Mouse (Mus musculus): Measurements from ENCODE around the gene Usp7.

The Usp7 gene

DNA sequence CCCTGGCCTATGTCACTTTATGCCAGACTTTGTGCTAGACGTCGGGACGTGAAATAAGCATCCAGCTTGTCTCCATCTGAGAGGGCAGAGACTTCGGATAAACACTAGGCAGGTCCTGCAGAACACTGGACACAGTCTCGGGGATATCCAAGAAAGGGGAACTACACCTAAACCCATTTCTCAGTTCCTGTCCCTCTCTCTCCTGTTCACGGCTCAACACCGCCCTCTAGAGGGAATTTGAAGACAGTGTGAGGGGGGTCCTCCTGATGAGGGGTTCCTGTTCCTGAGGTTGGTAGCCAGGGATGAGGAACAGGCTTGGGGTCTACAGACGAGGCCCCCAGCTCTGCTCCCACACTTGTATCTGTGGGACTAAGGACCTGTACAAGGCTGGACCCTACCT is 117.9 kb downstream of the Usp7 start:
- no peak for DNase-seq (ENCODE audit: low spot score in 2 of 2)

DNA sequence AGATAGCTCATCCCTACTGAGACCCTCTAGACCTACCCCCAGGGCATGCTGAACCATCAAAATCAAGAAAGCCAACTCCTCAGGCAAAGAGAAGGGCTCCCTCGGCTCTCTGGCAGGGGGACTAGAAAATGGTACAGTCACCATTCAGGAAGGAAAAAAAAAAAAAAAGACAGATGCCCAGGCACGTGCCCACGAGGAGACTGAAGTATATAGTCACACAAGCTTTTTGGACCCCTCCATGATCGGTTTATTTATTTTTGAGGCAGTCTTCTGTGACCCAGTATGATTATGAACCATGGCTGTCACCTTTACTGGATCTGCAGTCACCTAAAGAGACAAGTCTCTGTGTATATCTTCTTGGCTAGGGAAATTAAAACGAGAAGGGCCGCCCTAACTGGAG is 118.8 kb downstream of the Usp7 start:
- no peak for DNase-seq (ENCODE audit: low spot score in 2 of 2)

DNA sequence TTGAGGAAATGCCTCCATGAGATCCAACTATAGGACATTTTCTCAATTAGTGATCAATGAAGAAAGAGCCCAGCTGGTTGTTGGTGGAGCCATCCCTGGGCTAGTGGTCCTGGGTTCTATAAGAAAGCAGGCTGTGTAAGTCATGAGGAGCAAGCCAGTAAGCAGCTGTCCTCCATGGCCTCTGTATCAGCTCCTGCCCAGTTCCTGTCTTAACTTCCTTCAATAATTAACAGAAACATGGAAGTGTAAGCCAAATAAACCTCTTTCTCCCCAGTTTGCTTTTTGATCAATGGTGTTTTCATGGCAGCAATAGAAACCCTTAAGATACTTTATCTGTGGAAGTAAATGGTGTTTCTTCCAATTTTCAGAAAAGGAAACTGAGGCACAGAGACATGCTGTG is 119.3 kb downstream of the Usp7 start:
- no peak for DNase-seq (ENCODE audit: low spot score in 2 of 2)

DNA sequence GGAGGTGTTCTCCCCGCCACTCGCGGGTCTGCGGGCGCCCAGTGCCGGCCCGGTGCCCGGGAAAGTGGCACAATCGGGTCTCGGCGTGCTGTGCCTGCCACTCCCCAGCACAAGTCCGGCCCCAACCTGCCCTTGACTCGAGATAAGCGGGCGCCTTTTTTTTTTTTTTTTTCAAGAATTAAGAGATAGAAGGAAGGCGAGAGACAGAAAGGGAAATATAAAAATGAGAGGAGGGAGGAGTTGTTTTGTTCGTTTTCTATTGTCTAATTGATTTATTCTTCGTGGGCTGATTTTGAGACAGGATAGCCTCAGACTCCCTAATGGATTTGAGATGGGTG is 119.8 kb downstream of the Usp7 start:
- DNase-seq (ENCODE audit: low spot score in 2 of 2) = no peak

DNA sequence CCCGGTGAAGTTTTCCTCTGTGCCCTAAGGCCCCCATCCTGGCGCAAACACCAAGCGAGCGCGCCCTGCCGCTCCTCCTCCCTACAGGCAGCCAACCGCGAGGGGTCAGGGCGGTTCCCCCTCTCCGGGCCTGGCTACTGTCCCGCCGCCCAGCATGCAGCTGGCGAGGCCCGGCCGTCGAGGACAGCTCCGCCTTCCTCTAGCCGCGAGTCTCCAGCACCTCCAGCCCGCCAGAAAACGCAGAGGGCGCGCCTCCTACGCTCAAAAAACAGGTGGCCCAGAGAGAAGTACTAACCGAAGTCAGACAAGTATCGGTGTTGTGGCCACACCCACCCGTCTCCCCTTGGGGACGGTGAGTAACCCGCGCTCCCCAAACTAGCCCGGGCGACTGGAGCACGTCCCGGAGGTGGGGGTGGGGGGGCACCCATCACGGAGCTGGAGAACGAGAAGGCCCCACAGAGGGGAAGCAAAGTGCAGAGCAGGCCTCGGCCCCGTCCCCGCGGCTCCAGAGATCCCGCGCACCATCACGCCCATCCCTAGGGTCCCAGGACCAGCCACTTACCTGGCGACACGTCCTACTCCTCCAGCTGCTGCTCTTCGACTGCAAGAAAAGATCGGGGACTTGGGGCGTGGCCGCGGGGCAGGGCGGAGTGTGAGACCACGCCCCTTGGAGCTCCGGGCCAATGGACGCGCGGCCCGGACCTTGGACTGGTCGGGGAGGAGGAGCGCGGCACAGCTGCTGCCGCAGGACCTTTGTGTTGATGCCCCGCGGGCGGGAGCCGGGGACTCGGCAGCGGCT is 120.4 kb downstream of the Usp7 start, which contains the start of gene Carhsp1:
Gene Carhsp1, minus strand, starts transcription at position 605 of the 799 bp plus-strand sequence.
- DNase-seq (ENCODE audit: low spot score in 2 of 2) = peak; percentile 60 to 76

DNA sequence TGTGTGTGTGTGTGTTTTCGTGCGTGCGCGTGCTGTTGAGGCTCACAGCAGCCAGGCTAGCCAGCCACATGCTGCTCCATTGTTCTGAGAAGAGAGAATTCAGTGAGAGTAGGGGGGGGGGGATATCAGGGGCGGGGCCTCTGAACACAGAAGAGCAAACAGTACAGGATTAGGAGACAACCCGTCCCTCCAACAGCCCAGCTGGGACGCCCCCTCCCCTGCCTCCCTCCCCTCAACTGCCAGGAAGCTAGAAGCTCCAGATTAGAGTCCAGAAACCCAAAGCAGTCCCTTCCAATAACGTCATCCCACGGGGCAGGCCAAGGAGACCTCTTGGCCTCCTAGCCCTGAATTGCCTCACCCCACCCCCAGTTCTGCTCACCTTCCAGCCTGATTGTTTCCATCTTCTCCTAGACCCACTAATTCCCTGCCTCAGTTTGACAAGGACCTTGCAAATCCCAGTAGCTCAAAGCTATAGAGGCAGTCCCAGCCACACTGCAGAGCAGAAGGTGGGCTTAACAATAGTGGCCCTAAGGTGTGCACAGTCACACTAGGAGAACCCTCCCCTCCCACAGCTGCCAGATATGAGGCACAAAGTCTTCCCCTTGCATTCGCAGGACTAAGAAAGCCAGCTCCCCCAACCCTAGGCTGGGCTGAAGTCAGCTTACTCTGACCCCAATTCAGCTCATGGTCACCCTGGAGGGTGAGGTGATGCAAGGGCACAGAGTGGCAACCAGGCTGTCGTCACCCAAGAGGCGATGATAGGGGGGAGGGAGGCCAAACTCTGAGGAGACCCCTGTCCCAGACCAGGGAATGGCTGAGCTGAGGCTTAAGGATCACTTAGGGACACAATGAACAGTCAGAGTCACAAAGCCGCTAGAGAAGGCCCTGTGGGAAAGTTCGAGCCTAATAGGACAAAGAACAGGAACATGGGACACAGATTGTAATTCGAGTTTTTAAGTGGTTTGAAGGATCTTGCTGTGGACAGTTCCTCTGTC is 121.8 kb downstream of the Usp7 start:
- no peak for DNase-seq (ENCODE audit: low spot score in 2 of 2)

DNA sequence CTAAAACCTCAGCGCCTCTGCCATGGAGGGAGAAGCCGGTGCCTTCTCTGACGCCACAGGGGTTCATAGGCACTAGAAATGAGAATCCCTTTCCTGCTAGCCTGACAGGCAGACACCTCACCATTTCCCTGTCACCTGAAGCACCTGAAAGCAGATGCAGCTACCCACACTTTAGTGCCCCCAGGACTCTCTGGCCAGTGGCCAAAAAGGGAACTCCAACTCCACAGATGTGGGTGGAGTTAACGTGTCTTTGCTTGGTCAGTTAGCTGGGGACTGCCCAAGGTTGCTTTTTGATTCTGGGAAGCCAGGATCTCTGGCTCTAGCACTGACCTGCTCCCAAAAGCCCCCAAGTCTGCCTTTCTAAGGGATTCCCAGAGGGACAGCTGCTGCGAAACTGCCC is 122.7 kb downstream of the Usp7 start:
- DNase-seq (ENCODE audit: low spot score in 2 of 2) = no peak

DNA sequence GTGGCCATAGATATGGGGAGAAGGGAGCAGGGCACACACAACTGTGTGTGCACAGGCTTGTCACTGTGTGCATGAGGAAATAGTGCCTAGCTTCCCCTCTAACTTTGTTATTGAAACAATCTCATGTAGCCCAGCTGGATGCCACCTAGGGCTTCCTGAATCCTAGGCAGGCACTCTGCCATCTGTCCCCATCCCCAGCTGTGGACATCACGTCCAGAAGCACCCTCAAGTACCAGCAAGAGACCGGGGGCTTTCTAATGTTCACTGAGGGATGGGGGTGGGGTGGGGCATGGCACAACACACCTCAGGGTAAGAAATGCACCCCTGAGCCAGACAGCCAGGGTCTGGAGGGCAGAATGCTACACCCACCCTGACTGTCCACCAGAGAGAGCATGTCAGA is 123.7 kb downstream of the Usp7 start:
- no peak for DNase-seq (ENCODE audit: low spot score in 2 of 2)

DNA sequence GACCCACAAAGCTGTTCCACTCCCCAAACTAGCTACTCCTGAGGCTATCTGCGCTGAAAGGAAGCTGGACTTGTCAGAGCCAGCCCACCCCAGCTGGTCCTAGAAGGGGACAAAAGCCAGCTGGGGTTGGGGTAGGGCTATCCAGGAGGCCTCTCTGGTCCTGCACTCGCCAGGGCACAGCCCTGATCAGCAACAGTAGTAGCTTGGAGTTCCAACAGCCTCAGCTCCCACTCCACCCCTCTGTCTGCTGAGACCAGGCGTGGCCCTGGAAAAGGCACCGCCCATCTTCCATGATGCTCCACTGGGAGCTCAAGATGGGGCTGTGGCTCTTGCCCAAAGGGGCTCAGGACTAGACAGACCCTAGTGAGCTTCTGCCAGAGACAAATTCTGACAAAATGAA is 124.3 kb downstream of the Usp7 start:
- no peak for DNase-seq (ENCODE audit: low spot score in 2 of 2)

DNA sequence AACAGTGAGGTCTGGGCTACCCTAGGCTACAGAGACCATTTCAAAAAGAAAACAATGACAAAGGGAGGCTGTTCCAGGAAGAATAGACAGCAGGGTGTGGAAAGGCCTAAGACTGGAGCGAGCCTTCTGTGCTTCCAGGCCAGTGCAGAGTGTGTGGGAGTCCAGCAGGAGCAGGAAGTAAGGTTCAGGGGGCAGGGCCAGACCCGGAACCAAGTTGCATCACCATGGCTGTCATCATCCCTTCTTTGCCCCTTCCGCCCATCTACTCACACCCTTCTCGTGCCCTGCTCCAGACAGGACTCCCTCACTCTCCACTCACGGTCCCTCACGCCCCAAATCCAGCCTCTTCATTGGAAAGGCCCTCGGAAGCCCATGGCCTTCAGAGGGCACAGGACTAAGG is 124.8 kb downstream of the Usp7 start:
- DNase-seq (ENCODE audit: low spot score in 2 of 2) = no peak

DNA sequence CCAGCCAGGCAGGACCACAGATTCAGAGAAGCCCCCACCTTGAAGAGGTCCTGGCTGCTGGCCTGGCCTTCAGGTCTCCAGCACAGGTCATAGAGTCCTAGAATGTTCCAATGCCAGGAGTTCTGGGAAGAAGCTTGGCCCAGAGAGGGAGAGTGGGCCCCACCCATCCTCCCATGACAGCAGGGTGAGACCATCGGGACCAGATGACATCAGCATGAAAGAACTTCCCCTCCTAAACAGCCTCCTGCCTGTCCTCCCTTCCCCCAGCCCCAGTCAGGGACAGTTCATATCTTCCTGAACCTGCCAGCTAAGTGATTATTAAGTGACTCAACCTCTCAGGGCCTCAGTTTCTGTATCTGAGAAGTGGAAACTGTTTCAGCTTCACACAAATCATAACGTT is 125.7 kb downstream of the Usp7 start:
- no peak for DNase-seq (ENCODE audit: low spot score in 2 of 2)

DNA sequence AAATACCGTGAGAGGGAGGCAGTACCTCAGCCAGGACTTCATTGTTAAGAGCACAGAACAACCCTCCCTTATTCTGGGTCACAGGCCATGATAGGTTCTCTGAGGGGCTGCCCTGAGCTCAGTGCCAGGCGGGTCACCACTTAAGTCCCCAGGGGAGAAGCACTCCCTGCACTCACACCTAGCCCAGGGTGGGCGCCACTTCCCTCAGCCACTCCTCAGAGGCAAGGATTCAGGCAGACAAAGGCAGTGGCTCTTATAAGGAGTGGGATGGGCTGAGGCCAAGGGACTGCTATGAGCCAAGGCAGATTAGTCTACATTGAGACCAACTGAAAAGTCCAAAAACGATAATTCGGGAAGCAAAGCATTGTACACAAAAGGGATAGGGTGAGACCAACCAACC is 126.7 kb downstream of the Usp7 start:
- DNase-seq (ENCODE audit: low spot score in 2 of 2) = no peak

DNA sequence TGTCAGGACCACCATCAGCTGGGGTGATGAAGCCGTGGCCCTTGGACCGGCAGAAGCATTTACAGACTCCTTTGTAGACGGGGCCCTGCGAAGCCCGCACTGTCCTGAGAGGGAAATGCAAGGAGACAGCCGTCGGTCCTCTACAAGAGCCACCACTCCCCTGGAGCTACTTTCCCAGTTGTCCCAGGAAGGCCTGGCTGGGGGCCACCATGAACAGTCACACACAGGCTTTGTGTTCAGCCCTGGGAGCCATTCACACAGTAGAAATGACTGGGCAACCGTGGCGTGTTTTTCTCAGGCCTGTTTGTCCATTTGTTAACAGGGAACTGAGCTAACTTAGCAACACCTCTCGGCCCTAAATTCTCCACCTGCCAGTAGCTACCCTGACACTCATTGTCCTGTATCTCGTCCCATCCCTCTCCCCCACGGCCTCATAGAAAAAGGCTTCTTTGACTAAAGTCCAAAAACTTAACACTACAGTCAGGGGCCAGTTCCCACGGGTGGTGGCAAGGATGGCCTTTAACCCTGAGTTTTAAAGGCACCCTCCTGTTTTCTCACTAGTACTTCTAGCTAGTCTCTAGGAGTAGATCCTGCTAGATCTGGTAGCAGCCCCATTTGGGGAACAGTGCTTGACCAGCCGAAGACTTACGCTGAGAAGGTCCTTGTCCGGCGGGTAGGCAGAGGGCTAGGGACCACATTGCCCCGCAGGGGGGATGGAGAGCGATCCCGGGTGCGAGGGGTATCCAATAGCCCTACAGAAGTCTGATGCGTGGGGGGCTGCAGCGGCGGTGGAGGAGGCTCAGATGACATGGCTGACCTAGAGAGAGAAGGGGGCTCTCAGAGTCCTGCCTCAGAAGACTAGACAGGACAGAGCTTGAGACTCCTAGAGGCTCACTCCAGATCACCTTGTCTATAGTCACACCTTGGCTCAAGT is 128.2 kb downstream of the Usp7 start:
- no peak for DNase-seq (ENCODE audit: low spot score in 2 of 2)

DNA sequence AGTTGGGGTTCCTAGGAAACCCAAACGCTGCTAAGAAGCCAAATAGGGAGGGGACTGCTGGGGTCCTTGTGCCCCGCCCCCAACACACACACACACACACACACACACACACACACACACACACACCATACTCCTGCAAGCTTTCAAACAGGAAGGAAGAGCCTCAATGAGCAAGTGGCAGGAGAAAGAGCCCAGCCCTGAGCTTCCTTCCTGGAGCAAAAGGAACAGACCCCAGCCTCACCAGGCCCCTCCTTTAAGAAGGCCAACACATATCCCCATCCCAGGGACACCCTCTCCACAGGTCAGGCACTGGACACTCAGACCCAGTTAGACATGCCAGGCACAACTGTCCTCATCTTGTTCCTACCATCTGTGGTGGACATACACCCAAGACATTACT is 129.1 kb downstream of the Usp7 start:
- DNase-seq (ENCODE audit: low spot score in 2 of 2) = no peak

DNA sequence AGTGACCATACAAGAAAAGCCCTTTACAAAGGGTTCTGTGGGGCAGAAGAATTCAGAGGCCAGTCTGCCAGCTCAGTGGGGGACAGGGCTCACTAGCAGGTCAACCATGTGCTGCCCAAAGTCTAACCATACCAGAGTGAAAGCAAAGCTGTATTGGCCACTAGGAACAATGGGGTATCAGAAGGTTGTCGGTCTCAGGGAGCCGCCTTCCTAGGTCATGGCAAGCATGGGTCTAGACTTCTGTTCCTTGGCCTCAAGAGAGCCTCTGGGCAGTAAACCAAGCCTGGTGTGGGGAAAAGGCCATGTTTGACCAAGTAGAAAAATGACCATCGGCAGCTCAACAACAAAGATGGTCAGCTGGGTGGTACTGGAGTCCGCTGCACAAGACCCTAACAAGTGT is 133.3 kb downstream of the Usp7 start:
- DNase-seq (ENCODE audit: low spot score in 2 of 2) = no peak

DNA sequence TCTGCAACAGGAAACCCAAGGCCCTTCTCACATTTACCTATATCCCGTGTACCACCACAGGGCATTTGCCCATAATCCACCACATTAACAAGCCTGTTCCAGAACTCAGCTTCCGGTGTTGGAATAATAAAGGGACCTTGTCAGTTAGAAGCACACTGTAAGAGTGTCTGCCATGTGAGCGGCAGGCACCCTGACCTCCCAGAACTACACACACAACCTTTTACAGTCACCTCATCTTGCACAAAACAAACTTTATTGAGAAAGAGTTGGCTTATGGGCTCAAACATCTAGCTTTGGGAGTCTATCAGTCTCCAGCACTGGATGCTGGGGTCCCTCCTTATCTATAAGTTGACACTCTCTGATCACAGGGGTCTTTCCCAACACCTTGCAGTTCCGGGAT is 133.8 kb downstream of the Usp7 start:
- DNase-seq (ENCODE audit: low spot score in 2 of 2) = no peak

DNA sequence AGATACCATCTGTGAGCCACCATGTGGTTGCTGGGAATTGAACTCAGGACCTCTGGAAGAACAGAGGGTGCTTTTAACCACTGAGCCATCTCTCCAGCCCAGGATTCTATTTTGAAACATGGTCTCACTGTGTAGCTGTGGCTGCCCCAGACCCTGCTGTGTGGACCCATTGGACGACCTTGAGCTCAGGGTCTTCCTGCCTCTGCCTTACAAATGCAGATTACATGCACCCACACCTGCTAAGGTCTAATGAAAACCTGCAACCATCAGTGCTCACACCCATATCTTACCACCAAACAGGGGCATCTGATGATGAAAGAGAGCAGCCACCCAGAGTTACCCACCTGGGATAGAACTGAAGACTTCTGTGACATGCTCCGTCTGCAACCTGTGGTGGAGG is 135.9 kb downstream of the Usp7 start:
- no peak for DNase-seq (ENCODE audit: low spot score in 2 of 2)

DNA sequence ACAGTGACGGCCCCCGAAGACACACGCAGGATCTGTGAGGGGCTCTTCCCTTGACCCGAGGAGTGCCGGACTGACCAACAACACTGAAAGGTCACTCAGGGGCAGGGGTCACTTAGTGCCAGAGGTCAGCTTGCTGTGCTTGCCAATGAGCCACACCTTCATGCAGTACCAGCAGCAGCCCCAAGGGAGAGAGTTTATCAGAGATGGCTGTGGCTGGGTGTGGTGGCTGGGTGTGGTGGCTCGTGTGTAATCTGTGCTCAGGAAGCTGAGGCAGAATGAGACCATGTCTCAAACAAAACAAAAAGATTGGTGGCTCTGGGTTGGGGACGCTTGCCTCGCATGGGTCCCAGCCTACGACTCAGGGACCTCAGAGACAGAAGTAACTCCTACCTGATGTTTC is 136.5 kb downstream of the Usp7 start:
- DNase-seq (ENCODE audit: low spot score in 2 of 2) = no peak

DNA sequence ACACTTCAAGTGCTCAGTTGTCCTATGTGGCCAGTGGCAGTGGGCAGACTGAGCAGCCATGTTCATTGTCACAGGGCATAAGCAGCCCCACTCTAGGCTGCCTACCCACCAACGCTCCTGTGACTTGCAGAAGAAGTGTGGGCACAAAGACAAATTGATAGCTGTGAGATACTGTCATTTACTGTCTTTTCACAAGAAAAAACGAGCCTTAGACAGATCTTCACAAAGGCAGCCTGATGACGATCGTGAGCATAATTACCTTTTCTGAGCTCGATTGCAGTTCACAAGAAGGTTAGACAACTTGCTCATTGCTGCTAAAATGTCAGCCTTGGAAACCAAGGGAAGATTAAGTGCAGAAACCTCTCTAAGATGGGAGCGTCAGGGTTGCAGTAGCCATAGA is 137.0 kb downstream of the Usp7 start:
- DNase-seq (ENCODE audit: low spot score in 2 of 2) = no peak

DNA sequence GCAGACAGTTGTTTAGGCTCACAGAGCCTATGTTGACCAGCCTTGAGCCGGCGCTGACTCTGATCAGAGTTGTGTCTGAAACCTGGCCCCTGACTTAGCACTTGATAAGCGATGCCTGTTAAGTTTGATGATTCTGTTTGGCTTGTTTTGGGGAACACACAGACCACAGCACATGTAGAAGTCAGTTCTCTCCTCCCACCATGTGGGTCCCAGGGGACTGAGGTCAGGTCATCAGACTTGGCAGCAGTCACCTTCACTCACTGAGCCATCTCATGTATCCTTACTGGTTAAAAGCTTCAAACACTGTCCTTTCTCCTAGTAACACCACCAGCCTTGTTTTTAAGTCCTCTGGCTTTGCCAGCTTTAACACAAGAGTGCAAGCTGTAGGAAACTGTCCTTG is 142.1 kb downstream of the Usp7 start:
- DNase-seq (ENCODE audit: low spot score in 2 of 2) = no peak

DNA sequence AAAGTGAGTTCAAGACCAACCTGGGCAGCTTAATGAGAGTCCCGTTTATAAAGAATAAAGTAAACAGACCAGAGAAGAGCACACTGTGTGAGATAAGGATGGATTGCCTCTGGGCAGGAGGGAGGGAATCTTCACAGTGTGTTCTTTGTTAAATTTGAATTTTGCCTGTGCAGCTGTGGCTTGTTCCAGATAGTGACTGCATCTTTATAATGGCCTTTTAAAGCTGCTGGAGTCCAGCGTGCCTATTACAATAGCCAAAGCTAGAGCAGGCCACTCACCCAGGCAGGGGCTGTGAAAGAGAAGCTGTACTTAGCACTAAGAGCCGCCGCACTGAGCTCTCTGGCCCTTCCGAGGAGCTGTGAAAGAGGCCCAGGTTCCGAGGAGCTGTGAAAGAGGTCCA is 146.6 kb downstream of the Usp7 start:
- DNase-seq (ENCODE audit: low spot score in 2 of 2) = no peak

DNA sequence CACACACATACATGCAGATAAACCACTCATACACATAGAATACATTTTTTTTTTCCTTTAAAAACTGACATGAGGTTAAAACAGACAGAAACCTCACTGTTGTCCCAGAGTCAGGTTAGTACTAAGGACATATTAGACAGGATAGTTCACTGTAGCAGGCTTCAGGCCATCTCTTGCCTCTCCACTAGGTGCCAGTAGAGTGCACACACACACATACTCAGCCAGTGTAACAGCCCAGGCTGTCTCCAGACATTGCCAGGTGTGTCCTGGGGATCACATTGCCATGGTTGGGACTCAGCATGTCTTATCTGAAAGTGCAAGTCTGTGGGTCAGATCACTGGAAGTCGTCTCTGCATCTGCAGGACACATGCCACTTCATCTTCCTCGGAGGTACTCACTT is 148.3 kb downstream of the Usp7 start:
- DNase-seq (ENCODE audit: low spot score in 2 of 2) = peak in 1 of 2 experiments; percentile 30
